Mouse (Mus musculus) embryonic facial prominence, embryonic 14.5 days (tissue): ENCODE data around the gene Phtf2. TPM values are rescaled to one million over a fixed set of nuclear protein-coding genes. Genes with fewer than 3 reads are reported as not detected.

Experiments used
- ATAC-seq: fragments of 200-750 bp; cut with Nextera tagmentation; 2 replicates; pipeline ENCODE4 v1.8.0; 2017; ENCODE audit warnings: low read depth, moderate number of reproducible peaks, moderate TSS enrichment
- DNase-seq: peaks from one replicate; pipeline ENCODE4 v3.0.0-alpha.2; 2015; ENCODE audit warnings: low spot score
- H3K27ac ChIP-seq: fragments of 300-500 bp; sonication (generic); replicated peaks from 2 replicates; pipeline ENCODE4 v1.5.1; 2014; ENCODE audit warnings: low read depth, mild to moderate bottlenecking, low read length, moderate library complexity
- H3K27me3 ChIP-seq: fragments of 300-500 bp; sonication (generic); replicated peaks from 2 replicates; pipeline ENCODE4 v1.6.1; 2014; ENCODE audit warnings: low read length; ENCODE audit not compliant: control insufficient read depth, insufficient read depth
- H3K36me3 ChIP-seq: fragments of 300-500 bp; sonication (generic); 2 replicates; pipeline ENCODE4 v1.6.1; 2014; ENCODE audit warnings: low read length, mixed read lengths; ENCODE audit not compliant: control insufficient read depth, insufficient read depth
- H3K4me1 ChIP-seq: fragments of 300-500 bp; sonication (generic); 2 replicates; pipeline ENCODE4 v1.6.1; 2014; ENCODE audit warnings: antibody characterized with exemption, low read length; ENCODE audit not compliant: control insufficient read depth, insufficient read depth
- H3K4me2 ChIP-seq: fragments of 300-500 bp; sonication (generic); 2 replicates; pipeline ENCODE4 v1.6.1; 2014; ENCODE audit warnings: low read depth, mild to moderate bottlenecking, low read length, moderate library complexity, mixed read lengths
- H3K4me3 ChIP-seq: fragments of 300-500 bp; sonication (generic); 2 replicates; pipeline ENCODE4 v1.5.1; 2014; ENCODE audit warnings: low read depth, mild to moderate bottlenecking, low read length
- H3K9ac ChIP-seq: fragments of 300-500 bp; sonication (generic); 2 replicates; pipeline ENCODE4 v1.6.1; 2014; ENCODE audit warnings: low read depth, mild to moderate bottlenecking, low read length, moderate library complexity, mixed read lengths
- H3K9me3 ChIP-seq: fragments of 300-500 bp; sonication (generic); 2 replicates; pipeline ENCODE4 v1.6.1; 2016; ENCODE audit warnings: low read length; ENCODE audit not compliant: control insufficient read depth
- WGBS: fragments of 180-500 bp; shearing (Covaris S2); extraction: QIAGEN DNeasy Blood & Tissue Kit; methylation state at CpG from one replicate; pipeline ENCODE4 v1.1.7; 2014; 5-methylcytosine and 5-hydroxymethylcytosine counted together
- polyA plus RNA-seq: library from polyadenylated mRNA; unstranded; fragments of >200 nt; fragmentation: Nextera tagmentation; extraction: Ambion mirVana; gene quantifications from 2 replicates; pipeline ENCODE4 v1.2.1, GENCODE M21; 2014

The Phtf2 gene
- polyA plus RNA-seq, 1 experiment from 2014 or later: 23.0 TPM

GRCm38 (mm10) chr5:20880386-20880785, 1.5 kb downstream of the Phtf2 start:
- WGBS: 67% methylated on average over 2 of the region's 2 CpGs
- peak overlapping the region; percentile 57 for H3K4me2 ChIP-seq
- no peaks in the 10 kb centered on the region for H3K36me3 ChIP-seq
- no peaks in the 10 kb centered on the region for H3K27me3 ChIP-seq
- no peak overlapping the region for H3K27ac ChIP-seq
- DNase-seq (no peak), ATAC-seq (no peak)
- H3K4me1 ChIP-seq: peaks cover 19% of the 10 kb centered on the region
- peak overlapping the region; percentile 84 for H3K4me3 ChIP-seq
- no peaks in the 10 kb centered on the region for H3K9me3 ChIP-seq
- peak overlapping the region; percentile 86; the same call in 1 of the 2 replicates for H3K9ac ChIP-seq

- H3K9ac ChIP-seq: no peak overlapping the region
- H3K27me3 ChIP-seq: no peaks in the 10 kb centered on the region
- no peaks in the 10 kb centered on the region for H3K9me3 ChIP-seq
- ATAC-seq: no peak
- no peaks in the 10 kb centered on the region for H3K36me3 ChIP-seq
- H3K4me2 ChIP-seq: no peak overlapping the region
- H3K27ac ChIP-seq: no peak overlapping the region
- WGBS: 43% methylated on average over 1 of the region's 1 CpGs
- H3K4me3 ChIP-seq: no peak overlapping the region
- DNase-seq: no peak
- H3K4me1 ChIP-seq: peaks cover 5% of the 10 kb centered on the region
These were observed 4.9 kb downstream of the Phtf2 start for GRCm38 (mm10) chr5:20876934-20877426.

DNA sequence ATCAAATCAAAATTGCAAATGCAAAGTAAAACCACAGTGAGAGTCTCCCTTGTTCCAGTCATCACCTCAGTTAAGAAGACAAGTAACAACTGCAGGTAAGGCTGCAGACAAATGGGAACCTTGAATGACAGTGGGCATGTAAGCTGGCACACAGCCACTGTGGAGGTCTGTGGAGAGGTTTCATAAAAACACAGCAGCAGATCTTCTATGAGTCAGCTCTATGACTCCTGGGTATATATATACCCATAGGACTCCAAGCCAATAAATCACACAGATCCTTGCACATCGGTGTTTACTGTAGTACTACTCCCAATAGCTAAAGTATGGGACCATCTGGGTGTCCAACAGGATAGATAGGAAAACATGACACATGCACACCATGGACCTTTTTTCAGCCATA, 8.8 kb downstream of the Phtf2 start:
- Histone ChIP-seq H3K27me3 (no peaks in the 10 kb centered on the region), H3K9ac (no peak overlapping the region), H3K4me2 (no peak overlapping the region), H3K4me3 (no peak overlapping the region), H3K4me1 (no peaks in the 10 kb centered on the region), H3K36me3 (no peaks in the 10 kb centered on the region), H3K9me3 (no peaks in the 10 kb centered on the region), H3K27ac (no peak overlapping the region)
- ATAC-seq (no peak), DNase-seq (no peak)
- 88% methylated on average over 1 of the region's 1 CpGs for WGBS

GRCm38 (mm10) chr5:20865193-20865755, 16.6 kb downstream of the Phtf2 start:
- H3K9me3 ChIP-seq: no peaks in the 10 kb centered on the region
- H3K4me3 ChIP-seq: no peak overlapping the region
- no peak overlapping the region for H3K9ac ChIP-seq
- no peak overlapping the region for H3K27ac ChIP-seq
- no peak overlapping the region for H3K4me2 ChIP-seq
- no peaks in the 10 kb centered on the region for H3K36me3 ChIP-seq
- DNase-seq: no peak
- WGBS: 63% methylated on average over 2 of the region's 2 CpGs
- ATAC-seq: no peak
- peaks cover 7% of the 10 kb centered on the region; the same call in 1 of the 2 replicates for H3K4me1 ChIP-seq
- no peaks in the 10 kb centered on the region for H3K27me3 ChIP-seq

- no peak overlapping the region for H3K9ac ChIP-seq
- H3K4me2 ChIP-seq: no peak overlapping the region
- ATAC-seq (no peak), DNase-seq (no peak)
- H3K4me1 ChIP-seq: peaks cover 7% of the 10 kb centered on the region; the same call in 1 of the 2 replicates
- peaks cover 1% of the 10 kb centered on the region; the same call in 1 of the 2 replicates for H3K9me3 ChIP-seq
- no peak overlapping the region for H3K4me3 ChIP-seq
- H3K36me3 ChIP-seq: no peaks in the 10 kb centered on the region
- H3K27me3 ChIP-seq: no peaks in the 10 kb centered on the region
- no peak overlapping the region for H3K27ac ChIP-seq
- WGBS: 54% methylated on average over 4 of the region's 4 CpGs
These were observed 17.5 kb downstream of the Phtf2 start for GRCm38 (mm10) chr5:20864216-20864969.

GRCm38 (mm10) chr5:20861901-20862300, 20.0 kb downstream of the Phtf2 start:
- DNase-seq: no peak
- Histone ChIP-seq H3K4me1 (peaks cover 7% of the 10 kb centered on the region; the same call in 1 of the 2 replicates), H3K36me3 (0 out of 2 replicates have a peak, but pooled peaks cover 5% of the 10 kb centered on the region), H3K9ac (no peak overlapping the region), H3K27me3 (no peaks in the 10 kb centered on the region), H3K27ac (no peak overlapping the region), H3K9me3 (peaks cover 3% of the 10 kb centered on the region; the same call in 1 of the 2 replicates), H3K4me3 (no peak overlapping the region), H3K4me2 (no peak overlapping the region)
- WGBS: 91% methylated on average over 2 of the region's 2 CpGs
- ATAC-seq: no peak

DNA sequence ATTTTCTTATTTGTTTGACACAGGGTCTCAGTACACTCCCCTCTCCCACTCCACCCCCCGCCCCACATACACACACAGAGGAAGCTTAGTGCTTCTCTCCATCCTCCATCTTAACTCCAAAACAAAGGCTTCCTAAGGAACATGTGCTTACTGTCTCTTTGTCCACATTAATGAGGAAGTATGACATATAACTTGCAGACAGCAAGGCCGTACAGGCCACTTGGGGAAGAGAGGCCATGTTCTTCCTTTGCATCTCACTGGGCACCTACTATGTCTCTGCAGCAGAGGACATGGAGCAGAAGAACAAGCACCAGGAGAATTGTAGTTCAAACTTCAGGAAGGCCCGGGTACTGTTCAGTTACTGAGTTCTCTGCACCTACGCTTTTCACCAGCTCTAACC, 21.4 kb downstream of the Phtf2 start:
- Histone ChIP-seq H3K9me3 (peaks cover 3% of the 10 kb centered on the region; the same call in 1 of the 2 replicates), H3K36me3 (0 out of 2 replicates have a peak, but pooled peaks cover 5% of the 10 kb centered on the region), H3K9ac (no peak overlapping the region), H3K4me2 (no peak overlapping the region), H3K27ac (no peak overlapping the region), H3K27me3 (no peaks in the 10 kb centered on the region), H3K4me1 (peaks cover 7% of the 10 kb centered on the region; the same call in 1 of the 2 replicates), H3K4me3 (no peak overlapping the region)
- WGBS: 88% methylated on average over 4 of the region's 4 CpGs
- ATAC-seq (no peak), DNase-seq (no peak)

- 87% methylated on average over 2 of the region's 2 CpGs for WGBS
- ATAC-seq: no peak
These were observed 23.5 kb downstream of the Phtf2 start for GRCm38 (mm10) chr5:20858404-20858803.

More at GRCm38 (mm10) chr5:20858404-20858803, 23.5 kb downstream of the Phtf2 start:
- no peaks in the 10 kb centered on the region for H3K27me3 ChIP-seq
- no peak overlapping the region for H3K4me2 ChIP-seq
- 0 out of 2 replicates have a peak, but pooled peaks cover 5% of the 10 kb centered on the region for H3K36me3 ChIP-seq
- H3K9ac ChIP-seq: no peak overlapping the region
- peaks cover 3% of the 10 kb centered on the region; the same call in 1 of the 2 replicates for H3K9me3 ChIP-seq
- no peak overlapping the region for H3K27ac ChIP-seq
- no peak overlapping the region for H3K4me3 ChIP-seq
- DNase-seq: no peak
- peaks cover 3% of the 10 kb centered on the region; the same call in 1 of the 2 replicates for H3K4me1 ChIP-seq
